Mouse (Mus musculus) spleen, adult 2 months (tissue): ENCODE data around the gene Heatr5b. TPM values are rescaled to one million over a fixed set of nuclear protein-coding genes. Genes with fewer than 3 reads are reported as not detected.

Experiments
- DNase-seq, 2 experiments: peaks; one replicate each; pipeline versions ENCODE4 v3.0.0 to v3.0.0-alpha.2; 2012 to 2021; ENCODE audit warnings: low spot score in 2 of 2, low read depth in 1 of 2
- H3K27ac ChIP-seq: fragments of 200-500 bp; 2 replicates; pipeline ENCODE4 v1.5.1; 2012; ENCODE audit warnings: low read length, inconsistent platforms; ENCODE audit not compliant: insufficient read depth
- H3K27me3 ChIP-seq: fragments of 200-500 bp; 2 replicates; pipeline ENCODE4 v1.6.1; 2012; ENCODE audit warnings: mild to moderate bottlenecking, moderate library complexity, low read length, inconsistent platforms; ENCODE audit not compliant: control insufficient read depth, insufficient read depth
- H3K36me3 ChIP-seq: fragments of 200-500 bp; 2 replicates; pipeline ENCODE4 v1.6.1; 2012; ENCODE audit warnings: mild to moderate bottlenecking, low read length, inconsistent platforms; ENCODE audit not compliant: control insufficient read depth, insufficient read depth
- H3K4me1 ChIP-seq: fragments of 200-500 bp; 2 replicates; pipeline ENCODE4 v1.6.1; 2011; ENCODE audit warnings: inconsistent platforms; ENCODE audit not compliant: control insufficient read depth, insufficient read depth, insufficient read length
- H3K4me3 ChIP-seq: fragments of 200-500 bp; 2 replicates; pipeline ENCODE4 v1.5.1; 2011; ENCODE audit warnings: mild to moderate bottlenecking, inconsistent platforms; ENCODE audit not compliant: insufficient read depth, insufficient read length; ENCODE audit errors: extremely low read depth
- CTCF ChIP-seq: fragments of 200-500 bp; IDR thresholded peaks from 2 replicates; pipeline ENCODE4 v1.5.1; 2011; ENCODE audit warnings: mild to moderate bottlenecking, inconsistent platforms; ENCODE audit not compliant: insufficient read depth, insufficient read length, insufficient replicate concordance; ENCODE audit errors: extremely low read depth
- POLR2A ChIP-seq: fragments of 200-500 bp; IDR thresholded peaks from 2 replicates; pipeline ENCODE4 v1.6.1; 2011; ENCODE audit warnings: low read depth, low read length, inconsistent platforms
- WGBS: fragments of 180-500 bp; shearing (Covaris S2); methylation state at CpG from one replicate; pipeline ENCODE4 v1.1.7; 2018; 5-methylcytosine and 5-hydroxymethylcytosine counted together
- polyA plus RNA-seq: library from polyadenylated mRNA; depleted of rRNA; stranded (reverse); fragments of >200 nt; gene quantifications from 2 replicates; pipeline ENCODE4 v1.2.3, GENCODE M21; 2012

Gene Heatr5b
- polyA plus RNA-seq, 1 experiment: 11.2 TPM

DNA sequence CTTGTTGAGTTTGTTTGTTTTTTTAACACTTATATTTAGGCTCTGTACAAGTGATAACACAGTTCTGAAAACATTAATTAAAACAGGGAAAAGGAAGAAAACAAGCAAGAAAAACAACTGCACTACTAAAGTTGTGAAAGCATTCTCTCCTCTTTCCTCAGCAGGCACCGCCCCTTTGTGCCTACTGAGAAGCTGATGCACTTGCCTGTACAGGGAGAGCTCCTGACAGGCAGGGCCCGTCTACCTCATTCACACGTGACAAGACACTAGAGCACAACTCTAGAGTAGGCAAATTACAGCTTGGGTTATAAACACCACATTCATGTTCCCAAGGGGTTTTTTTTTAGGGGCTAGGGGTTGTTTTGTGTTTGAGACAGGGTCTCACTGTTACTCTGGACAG, 65.8 kb downstream of the Heatr5b start:
- Histone ChIP-seq H3K4me3 (no peak overlapping the region), H3K27me3 (no peaks in the 10 kb centered on the region), H3K36me3 (peaks cover 35% of the 10 kb centered on the region), H3K27ac (no peak overlapping the region), H3K4me1 (no peaks in the 10 kb centered on the region)
- 89% methylated on average over 3 of the region's 3 CpGs for WGBS
- TF ChIP-seq CTCF (no peak), POLR2A (no peak)
- DNase-seq: no peak

DNA sequence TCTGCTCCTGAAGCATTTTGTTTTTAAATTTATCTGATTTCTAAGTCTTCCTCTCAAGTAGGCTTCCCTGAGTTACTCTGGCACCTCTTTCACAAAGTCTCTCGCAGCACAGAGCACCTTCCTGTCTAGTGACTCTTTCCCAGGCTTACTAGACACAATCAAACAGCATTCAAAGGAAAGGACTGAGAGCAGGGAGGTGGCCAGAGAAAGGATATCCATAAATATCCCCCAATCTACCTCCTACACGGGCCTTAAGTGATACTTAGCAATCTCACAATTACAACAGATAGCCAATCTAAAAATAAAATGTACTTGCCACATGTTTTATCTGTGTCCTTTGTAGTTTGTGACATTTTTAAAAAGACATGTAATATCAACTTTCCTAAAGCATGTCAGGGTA, 66.2 kb downstream of the Heatr5b start:
- no peak overlapping the region for H3K4me3 ChIP-seq
- WGBS: 81% methylated on average over 2 of the region's 2 CpGs

DNA sequence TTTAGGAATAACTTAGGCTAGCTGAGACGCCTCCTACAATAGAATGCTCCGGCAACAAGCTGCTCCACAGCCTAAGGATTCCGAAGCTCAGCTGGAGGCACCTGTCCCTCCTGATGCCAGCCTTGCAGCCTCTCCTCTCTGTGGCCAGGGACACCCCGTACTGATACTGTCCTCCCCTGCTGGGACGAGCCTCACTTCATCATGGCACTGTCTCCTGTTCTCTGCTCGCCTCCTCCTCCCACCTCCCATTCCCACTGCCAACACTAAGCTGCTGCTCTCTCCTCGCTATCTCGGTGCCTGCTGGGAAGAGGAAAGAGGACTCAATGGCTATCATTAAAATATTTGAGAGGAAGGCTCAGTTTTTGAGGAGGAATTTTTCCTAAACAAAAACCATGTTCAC, 67.6 kb downstream of the Heatr5b start:
- WGBS: 90% methylated on average over 8 of the region's 8 CpGs
- peaks cover 39% of the 10 kb centered on the region for H3K36me3 ChIP-seq
- no peak overlapping the region for H3K27ac ChIP-seq
- no peak for DNase-seq
- no peaks in the 10 kb centered on the region for H3K4me1 ChIP-seq
- H3K4me3 ChIP-seq: no peak overlapping the region
- no peaks in the 10 kb centered on the region for H3K27me3 ChIP-seq
- TF ChIP-seq POLR2A: no peak
- TF ChIP-seq CTCF: no peak

More for the DNA sequence above, 66.2 kb downstream of the Heatr5b start:
- DNase-seq: no peak
- Histone ChIP-seq H3K27me3 (no peaks in the 10 kb centered on the region), H3K4me1 (no peaks in the 10 kb centered on the region), H3K27ac (no peak overlapping the region), H3K36me3 (peaks cover 39% of the 10 kb centered on the region)
- no peak for TF ChIP-seq CTCF
- TF ChIP-seq POLR2A: no peak

- H3K4me3 ChIP-seq: no peak overlapping the region
- DNase-seq: no peak
- H3K36me3 ChIP-seq: peaks cover 35% of the 10 kb centered on the region
- no peaks in the 10 kb centered on the region for H3K27me3 ChIP-seq
- WGBS: 96% methylated on average over 7 of the region's 7 CpGs
- no peak for TF ChIP-seq POLR2A
- no peak for TF ChIP-seq CTCF
- H3K4me1 ChIP-seq: no peaks in the 10 kb centered on the region
- no peak overlapping the region for H3K27ac ChIP-seq
These were observed 69.1 kb downstream of the Heatr5b start for GRCm38 (mm10) chr17:78766084-78766483.

- H3K4me3 ChIP-seq: no peak overlapping the region
- H3K27me3 ChIP-seq: no peaks in the 10 kb centered on the region
- no peak overlapping the region for H3K27ac ChIP-seq
- H3K36me3 ChIP-seq: peaks cover 28% of the 10 kb centered on the region
- DNase-seq: no peak
- H3K4me1 ChIP-seq: no peaks in the 10 kb centered on the region
- no peak for TF ChIP-seq POLR2A
- no peak for TF ChIP-seq CTCF
- WGBS: 96% methylated on average over 5 of the region's 5 CpGs
These were observed 71.9 kb downstream of the Heatr5b start for GRCm38 (mm10) chr17:78763272-78763671.

DNA sequence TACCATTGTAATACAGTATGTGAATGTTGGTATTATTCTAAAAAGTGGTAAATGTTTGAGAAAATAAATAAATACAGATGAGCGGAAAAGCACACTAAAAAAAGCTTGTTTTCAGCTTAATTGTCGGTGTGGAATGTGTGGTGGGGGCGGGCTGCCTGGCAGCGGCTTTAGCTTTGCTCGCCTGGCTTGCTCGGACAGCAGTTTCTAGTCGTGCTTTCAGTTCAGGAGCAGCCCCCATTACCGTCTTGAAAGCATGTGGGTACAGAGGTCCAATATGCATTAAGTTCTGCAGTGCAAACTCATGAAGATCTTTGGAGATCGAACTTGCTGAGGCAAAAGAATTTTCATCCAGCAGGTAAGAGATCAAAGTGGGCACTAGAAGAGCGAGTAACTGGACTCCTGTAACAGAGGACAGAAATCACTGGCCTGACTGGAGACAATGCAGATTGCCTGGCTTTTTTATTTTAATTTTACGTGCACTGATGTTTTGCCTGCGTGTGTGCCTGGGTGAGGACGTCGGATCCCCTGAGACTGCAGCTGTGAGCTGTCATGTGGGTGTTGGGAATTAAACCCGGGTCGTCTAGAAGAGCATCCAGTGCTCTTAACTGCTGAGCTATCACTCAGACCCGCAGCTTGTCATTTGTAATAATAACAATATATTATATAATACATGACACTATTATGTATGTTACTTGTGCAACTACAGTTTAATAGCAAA, 82.1 kb downstream of the Heatr5b start:
- H3K4me3 ChIP-seq: no peak overlapping the region
- H3K4me1 ChIP-seq: no peaks in the 10 kb centered on the region
- peaks cover 24% of the 10 kb centered on the region for H3K36me3 ChIP-seq
- no peak for DNase-seq
- WGBS: 88% methylated on average over 17 of the region's 17 CpGs
- no peak overlapping the region for H3K27ac ChIP-seq
- TF ChIP-seq POLR2A (no peak), CTCF (no peak)
- no peaks in the 10 kb centered on the region for H3K27me3 ChIP-seq

DNA sequence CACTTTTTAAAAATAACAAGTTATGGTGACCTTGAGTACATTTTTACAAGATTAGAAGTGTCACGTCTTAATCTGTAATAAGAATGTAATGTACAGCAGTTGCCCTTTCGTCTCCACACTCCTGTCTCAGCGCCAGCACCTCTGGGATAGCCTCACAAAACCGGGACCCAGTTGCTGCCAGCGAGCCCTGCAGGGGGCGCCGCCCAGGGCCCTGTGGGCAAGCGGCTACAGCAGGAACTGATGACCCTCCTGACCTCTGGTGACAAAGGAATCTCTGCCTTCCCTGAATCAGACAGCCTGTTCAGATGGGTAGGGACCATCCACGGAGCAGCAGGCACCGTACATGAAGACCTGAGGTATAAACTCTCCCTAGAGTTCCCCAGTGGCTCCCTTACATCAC, 83.1 kb downstream of the Heatr5b start:
- TF ChIP-seq CTCF: no peak
- no peak for DNase-seq
- Histone ChIP-seq H3K4me3 (no peak overlapping the region), H3K27ac (no peak overlapping the region), H3K27me3 (no peaks in the 10 kb centered on the region), H3K36me3 (peaks cover 22% of the 10 kb centered on the region), H3K4me1 (no peaks in the 10 kb centered on the region)
- WGBS: 94% methylated on average over 10 of the region's 10 CpGs

DNA sequence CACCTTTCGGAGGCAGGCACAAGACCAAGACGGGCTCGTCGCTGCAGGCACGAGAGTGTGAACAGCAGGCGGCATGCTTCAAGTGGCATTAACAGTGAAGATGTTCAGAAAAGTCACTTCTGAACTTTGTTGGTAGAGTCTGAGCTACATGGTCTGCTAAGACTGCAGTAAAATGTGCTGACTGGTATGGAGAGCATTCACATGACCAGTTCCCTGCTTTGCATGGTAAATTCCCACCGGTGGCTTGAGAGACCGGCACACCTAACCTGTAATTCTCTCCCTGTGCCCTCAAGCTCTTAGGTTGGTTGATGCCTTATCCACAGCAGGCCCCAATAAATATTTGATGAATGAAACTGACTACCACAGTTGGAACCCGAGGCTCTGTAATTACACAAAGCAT, 86.7 kb downstream of the Heatr5b start:
- peaks cover 13% of the 10 kb centered on the region for H3K36me3 ChIP-seq

More for the DNA sequence above, 86.7 kb downstream of the Heatr5b start:
- H3K4me1 ChIP-seq: no peaks in the 10 kb centered on the region
- TF ChIP-seq POLR2A (no peak), CTCF (no peak)
- no peaks in the 10 kb centered on the region for H3K27me3 ChIP-seq
- H3K4me3 ChIP-seq: no peak overlapping the region
- 95% methylated on average over 9 of the region's 9 CpGs for WGBS
- H3K27ac ChIP-seq: no peak overlapping the region
- no peak for DNase-seq
